Mouse (Mus musculus): Measurements from ENCODE around the gene Abcb8.

Gene Abcb8

DNA sequence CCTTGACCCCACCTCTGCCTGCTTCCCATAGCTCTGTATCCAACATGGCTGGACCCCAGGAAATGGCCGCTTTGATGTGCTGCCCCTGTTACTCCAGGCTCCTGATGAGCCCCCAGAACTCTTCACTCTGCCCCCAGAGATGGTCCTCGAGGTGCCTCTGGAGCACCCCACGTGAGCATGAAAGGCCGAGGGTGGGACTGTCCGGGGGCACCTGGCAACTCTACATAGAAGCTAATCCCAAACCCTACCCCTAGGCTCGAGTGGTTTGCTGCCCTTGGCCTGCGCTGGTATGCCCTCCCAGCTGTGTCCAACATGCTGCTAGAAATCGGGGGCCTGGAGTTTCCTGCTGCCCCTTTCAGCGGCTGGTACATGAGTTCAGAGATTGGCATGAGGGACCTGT, 23.7 kb upstream of the Abcb8 start:
- no peak for DNase-seq (ENCODE audit: low spot score)

DNA sequence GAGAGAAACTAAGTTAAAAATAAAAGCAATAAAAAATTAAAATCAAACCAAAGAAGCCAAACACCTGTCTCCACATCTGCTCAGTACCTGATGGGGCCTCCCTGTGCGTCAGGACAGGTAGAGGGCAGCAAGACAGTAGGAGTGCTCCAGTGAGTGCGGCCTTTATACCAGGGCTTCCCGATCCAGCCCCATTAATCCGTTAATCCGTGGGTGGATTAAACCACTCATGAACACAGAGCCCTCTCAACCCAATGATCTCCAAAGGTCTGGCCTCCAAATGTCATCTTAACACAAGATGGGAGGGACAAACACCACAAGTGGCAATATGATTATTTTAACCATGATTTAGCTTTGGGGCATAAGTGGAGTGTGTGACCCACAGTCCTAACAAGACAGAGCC, 19.7 kb upstream of the Abcb8 start:
- no peak for DNase-seq (ENCODE audit: low spot score)

DNA sequence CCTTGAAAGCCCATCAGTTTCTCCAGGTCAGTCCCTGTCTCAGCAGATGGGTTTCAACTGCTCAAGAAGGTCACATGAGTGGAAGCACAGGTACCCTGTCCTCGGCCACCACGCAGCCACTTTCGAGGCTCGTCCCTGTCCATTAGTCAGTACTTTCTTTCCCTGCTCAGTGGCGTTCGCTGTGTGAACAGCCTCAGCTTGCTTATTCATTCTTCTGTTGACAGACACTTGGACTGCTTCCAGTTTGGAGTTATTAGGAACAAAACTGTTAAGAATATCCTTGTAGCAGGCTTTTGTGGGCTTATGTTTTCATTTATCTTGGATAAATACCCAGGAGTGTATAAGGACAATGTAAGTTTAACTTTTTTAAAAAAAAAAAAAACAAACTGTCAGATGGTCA, 19.2 kb upstream of the Abcb8 start:
- no peak for DNase-seq (ENCODE audit: low spot score)

DNA sequence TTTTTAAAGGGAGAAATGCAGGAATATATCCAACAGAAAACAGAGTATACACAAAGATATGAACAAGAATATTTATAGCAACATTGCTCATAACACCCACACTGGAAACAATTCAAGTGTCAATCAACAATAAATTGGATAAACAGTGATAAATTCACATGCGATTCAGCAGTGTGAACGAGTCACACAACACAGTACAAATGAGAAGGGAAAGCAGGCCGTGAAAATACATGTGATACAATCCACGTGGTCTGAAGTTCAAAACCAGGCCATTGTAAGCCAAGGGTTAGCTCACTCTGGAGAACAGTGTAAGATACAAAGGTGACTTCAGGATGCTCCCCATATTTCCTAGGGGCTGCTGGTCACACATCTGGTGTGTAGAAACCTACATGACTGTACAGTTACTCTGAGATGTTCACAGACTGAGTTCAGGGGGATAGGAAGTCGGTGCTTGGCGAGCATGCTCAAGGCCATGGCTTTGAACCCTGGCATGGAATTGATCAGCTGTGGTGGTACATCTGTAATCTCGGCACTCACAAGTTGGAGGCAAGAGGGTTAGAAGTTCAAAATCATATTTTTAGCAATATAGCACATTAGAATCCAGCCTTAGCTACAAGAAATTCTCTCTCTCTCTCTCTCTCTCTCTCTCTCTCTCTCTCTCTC, 18.7 kb upstream of the Abcb8 start:
- DNase-seq (ENCODE audit: low spot score), result no peak

DNA sequence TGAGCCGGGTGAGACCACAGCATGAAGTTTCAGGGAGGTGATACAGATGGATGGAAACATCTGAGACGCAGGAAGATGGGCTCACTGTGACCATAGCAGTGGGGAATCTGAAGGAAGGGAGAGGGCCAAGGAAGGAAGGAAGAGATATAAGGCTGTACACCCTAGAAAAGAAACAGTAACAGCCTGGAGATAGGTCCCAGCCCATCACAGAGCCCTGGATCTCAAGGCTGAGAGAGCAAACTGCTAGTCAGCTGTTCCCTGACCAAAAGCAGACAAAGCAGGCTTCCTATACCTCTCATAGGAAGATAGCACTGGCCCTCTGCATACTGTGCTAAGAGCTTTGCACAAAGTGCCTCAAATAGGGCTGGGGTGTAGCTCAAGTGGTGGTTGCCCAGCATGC, 14.8 kb upstream of the Abcb8 start:
- no peak for DNase-seq (ENCODE audit: low spot score)

DNA sequence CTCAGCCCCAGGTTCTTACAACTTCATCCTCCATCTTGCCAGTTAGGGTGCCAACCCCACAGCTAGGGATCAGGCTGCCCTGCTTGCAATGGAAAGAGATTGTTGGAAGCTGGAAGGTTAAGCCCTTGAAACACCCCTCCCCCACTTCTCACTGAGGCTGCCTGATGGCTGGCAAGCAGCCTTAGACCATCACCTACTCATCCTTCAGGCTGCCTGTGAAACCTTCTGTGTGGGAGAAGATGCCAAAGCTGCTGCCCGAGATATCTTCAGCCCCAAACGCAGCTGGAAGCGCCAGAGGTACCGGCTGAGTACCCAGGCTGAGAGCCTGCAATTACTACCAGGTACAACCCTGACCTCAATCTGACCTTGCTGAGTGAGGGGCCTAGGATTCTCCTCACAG, 14.0 kb upstream of the Abcb8 start:
- DNase-seq (ENCODE audit: low spot score), result no peak

DNA sequence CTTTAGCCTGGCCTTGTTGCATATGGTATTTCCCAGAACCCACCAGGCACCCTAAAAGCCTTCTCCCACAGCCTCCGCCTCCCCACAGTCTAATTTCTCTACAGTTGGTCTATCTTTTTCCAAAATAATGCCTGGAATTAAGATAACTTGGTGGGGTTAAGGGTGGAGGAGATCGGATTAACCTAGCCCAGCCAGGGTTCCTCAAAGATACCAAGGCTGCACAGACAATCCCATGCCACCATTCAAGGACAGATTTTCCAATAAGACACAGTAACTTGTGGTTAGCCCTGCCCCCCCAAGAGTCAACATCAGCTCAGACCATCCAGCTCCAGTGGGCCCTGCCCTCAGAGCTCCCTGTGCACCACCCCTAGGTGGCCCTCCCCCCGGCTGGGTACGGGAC, 13.0 kb upstream of the Abcb8 start:
- DNase-seq (ENCODE audit: low spot score), result no peak

DNA sequence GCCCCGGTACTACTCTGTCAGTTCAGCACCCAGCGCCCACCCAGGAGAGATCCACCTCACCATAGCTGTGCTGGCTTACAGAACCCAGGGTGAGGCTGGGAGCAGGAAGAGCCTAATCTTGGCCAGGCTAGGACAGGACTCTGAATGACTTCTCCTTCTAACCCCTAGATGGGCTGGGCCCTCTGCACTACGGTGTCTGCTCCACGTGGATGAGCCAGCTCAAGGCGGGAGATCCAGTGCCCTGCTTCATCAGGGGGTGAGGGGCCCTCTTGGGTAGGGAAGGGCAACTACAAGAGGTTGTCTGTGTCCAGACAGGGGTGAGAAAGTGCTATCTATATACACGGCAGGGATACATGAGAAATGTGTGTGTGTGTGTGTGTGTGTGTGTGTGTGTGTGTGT, 12.0 kb upstream of the Abcb8 start:
- no peak for DNase-seq (ENCODE audit: low spot score)

DNA sequence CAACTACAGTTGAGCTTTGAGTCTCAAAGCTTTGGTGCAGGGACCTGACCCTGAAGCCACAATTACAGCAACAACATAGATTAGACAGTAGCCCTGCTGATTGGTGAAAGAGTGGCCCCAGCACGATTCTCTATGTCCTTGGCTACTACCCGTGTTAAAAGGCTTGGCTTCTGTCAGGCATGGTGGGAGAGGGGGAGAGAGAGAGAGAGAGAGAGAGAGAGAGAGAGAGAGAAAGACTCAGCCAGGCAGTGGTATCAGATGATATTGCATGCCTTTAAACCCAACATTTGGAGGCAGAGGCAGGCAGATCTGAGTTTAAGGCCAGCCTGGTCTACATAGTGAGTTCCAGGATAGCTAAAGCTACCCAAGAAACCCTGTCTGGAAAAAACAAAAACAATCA, 11.5 kb upstream of the Abcb8 start:
- DNase-seq (ENCODE audit: low spot score), result no peak

DNA sequence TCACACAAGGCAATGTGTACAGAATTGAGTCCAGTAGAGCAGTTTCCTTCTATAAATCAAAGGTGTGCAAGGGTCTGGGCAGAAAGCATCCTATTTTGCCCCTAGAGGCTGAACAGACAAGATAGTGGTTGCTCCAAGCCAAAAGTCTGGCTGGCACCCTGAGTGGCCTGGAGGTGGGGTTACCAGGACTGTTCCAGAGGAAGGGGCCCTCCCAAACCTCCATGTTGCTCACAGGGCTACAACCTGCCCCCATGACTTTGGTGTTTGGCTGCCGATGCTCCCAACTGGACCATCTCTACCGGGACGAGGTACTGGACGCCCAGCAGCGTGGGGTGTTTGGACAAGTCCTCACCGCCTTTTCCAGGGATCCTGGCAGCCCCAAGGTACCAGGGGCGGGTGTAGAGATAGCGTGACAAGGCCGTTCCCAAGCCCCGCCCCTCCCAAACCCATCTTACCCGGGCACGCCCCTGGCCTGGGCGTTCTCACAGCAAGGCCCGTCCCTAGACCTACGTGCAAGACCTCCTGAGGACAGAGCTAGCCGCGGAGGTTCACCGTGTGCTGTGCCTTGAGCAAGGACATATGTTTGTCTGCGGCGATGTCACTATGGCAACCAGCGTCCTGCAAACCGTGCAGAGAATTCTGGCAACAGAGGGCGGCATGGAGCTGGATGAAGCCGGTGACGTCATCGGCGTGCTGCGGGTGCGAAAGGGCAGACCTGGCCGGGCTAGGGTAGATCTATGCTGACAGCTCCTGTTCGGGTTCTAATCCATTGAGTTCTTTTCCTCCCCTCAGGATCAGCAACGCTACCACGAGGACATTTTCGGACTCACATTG, 10.2 kb upstream of the Abcb8 start:
- peak; percentile 93 for DNase-seq (ENCODE audit: low spot score)

DNA sequence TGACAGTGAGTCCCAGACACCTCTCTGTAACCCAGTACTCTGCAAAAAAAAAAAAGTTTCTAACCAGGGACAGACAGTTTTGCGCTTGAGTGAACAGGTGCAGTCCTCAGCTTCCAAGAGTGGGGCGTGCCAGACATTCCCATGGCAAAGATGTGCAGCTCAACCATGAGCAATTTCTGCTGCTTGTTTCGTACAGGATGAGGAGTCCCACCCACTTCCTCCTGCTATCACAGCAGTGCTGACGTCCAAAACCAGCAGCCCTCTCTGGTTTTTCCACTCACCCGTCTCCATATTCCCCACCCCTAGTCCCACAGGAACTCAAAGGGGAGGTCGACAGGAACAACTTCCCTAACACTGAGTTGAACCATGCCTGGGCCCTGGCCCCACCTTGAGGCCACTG, 9.1 kb upstream of the Abcb8 start:
- peak; percentile 50 for DNase-seq (ENCODE audit: low spot score)

DNA sequence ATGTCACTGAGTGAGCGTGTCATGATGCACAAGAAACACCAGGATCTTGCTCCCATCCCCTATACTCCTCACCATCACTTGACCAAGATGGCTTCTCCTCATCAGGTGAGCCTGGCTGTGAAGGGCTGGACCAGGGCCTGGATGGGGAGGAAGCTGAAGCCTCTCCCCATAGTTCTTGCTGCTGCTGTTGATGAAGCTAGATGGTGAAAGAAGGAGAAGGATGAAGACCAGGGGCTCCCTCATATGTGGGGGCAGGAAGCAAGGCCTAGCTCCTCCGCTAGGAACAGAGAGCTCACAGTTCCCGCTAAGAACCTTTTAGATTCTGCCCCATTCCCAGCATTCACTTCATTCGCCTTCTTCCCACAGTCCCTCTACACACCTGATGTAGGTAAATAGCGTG, 8.1 kb upstream of the Abcb8 start:
- DNase-seq (ENCODE audit: low spot score), result no peak

DNA sequence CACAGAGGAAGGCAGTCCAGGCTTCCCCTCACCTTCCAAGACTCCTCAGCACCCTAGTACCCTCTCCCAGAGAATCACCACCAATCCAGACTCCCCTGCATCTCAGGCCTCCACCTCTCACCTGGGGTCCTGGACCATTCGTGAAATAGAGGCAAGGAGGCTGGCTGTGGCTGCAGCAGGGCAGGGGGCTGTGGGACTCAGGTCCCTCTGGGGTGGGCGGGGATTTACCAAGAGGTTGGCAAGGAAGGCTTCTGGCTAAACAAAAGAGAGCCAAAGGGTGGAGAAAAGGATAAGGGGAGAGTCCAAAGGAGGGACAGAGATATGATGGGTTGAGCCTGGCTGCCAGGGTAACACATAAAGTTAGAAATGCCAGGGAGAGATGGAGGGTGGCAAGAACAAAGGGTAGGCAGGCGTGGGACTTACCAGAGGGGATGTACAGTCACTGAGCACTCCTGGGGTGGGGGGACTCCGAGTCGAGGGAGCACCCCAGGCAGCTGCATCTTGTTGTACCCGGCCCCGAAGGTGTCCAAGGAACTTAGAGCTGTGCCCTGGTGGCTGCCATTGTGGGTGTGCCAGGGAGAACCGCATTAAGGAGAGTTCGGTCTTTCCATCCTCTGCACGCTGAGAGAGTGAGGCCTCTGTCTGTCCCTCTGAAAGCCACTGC, 7.4 kb upstream of the Abcb8 start:
- DNase-seq (ENCODE audit: low spot score), result no peak

DNA sequence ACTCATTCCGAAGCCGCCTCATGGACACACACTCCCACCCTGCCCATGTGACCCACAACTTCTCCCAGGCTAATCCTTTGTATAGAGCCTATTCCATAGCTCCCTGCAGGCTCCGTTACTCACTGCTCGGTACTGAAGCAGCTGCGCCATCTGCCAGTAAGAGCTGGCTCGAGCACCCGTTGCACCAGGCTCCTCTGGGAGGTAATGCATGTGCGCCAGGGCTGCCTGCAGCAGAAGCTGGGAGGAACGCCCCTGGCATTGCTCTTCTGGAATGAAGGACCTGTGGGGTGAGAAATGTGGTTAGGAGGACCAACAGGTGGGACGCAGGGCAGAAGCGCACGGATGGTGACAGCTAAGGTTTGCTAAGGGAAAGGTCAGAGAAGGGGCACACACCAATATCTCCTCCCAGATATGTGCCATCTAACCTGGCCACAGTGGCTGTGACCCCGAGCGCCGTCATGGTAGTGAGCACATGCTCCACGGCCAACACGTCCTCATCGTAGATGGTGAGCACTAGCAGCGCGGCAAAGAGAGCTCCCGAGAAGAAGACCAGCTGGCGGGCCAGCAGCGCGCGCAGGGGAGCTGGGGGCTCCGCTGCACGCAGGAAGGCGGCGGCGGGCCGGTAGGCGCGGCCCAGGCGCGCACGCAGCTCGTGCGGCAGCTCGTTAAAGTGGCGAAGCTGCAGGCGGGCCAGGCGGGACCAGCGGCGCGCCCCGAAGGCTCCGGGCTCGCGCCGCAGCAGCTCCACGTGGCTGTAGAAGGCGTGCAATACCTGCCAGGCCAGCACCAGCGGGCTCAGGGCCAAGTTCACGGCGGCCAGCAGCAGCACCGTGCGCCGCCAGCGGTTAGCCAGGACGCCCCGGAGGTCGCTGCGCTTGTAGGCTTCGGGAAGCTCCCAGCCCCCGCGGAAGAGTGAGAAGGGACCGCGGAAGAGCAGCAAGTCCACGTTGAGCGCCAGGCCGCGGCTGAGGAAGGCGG, 5.9 kb upstream of the Abcb8 start:
- DNase-seq (ENCODE audit: low spot score), result peak; percentile 47

DNA sequence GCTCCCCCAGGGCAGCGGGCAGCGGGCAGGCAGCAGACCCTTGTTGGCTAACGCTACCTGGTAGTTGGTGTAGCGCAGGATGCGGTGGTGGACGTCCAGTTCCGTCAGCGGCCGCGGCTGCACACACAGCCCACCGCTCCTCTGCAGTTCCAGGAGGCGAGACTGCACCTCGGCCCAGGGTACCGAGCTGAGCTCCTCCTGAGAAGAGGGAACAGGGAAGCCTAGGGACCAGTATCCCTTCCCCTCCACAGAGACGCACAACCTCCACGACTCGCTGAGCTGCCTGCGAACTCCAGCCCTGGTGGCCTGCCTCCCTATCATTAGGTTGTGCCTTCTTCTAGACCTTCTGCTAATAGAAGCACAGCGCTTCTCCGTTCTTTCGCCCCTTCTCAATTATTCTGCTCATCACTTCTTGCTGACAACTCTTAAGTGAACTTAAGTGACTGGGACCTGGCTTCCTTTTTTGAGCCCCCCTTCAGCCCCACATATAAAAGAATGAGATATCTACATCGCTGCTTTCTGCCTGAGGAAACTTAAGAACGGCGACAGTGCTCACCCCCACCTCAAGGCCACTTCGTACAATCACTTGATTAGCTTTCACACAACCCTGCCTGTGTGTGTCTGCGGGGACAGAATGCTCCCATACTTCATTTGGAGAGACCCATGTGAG, 5.1 kb upstream of the Abcb8 start:
- DNase-seq (ENCODE audit: low spot score), result no peak

DNA sequence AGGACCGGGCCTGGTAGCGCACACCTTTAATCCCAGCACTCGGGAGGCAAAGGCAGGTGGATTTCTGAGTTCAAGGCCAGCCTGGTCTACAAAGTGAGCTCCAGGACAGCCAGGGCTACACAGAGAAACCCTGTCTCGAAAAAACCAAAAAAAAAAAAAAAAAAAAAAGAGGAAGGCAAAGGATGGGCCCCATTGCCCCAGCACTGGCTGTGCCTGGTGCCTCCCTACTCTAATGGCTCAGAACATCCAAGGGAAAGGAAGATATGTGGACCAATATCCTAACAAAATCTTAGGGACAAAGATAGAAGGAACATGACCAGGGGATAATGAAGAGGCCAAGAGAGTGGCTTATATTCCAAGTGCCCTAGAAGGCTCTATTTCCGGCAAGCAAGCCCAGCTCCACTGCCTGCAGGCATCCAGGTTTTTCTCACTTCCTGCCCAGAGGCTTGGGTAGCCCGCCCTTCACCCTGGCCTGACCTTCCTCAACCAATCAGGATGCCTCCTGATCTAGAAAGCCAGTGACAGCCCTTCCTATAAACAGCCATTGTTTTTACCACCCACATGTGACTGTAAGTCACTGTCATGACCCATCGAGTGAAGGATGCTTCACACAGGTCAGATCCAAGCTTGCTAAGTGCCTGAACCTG, 4.3 kb upstream of the Abcb8 start:
- DNase-seq (ENCODE audit: low spot score), result peak; percentile 58

DNA sequence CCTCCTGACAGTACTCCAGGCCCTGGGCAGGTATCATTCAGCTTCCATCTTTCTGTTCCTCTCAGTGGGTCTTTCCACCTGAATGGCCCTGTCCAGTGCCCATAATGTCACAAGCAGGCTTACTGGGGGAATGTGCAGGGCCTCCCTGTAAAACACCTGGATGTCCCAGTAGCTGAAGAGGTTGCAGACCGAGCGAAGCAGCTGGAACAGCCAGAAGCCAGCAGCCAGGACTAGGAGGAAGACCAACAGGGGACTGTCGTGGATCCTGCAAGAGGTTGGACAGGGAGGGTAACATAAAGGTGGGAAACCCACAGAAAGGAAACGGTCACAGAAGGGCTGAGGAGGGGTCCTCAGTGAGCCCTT, 3.8 kb upstream of the Abcb8 start:
- DNase-seq (ENCODE audit: low spot score), result no peak

DNA sequence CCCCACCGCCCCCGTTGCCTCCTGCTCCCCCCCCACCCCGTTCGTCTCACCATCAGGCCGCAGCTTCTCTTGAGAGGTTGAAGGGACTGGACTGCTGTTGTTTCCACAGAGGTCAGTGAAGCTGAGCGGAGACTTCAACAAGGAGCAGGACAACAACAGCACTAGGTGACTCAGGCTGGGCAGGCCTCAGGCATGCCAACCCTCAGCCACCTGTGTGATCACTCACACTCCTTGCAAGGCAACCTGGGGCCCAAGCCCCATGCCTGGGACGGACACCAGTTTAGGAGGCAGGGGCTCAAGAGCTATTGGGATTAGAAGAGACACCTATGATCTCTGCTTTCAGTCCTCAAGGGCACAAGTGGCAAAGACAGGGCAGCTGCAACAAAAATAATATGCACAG, 1.6 kb upstream of the Abcb8 start, which contains the start of gene Atg9b:
Atg9b (minus strand) TSS at position 280 of the 400 bp plus-strand sequence.
- DNase-seq (ENCODE audit: low spot score), result no peak

DNA sequence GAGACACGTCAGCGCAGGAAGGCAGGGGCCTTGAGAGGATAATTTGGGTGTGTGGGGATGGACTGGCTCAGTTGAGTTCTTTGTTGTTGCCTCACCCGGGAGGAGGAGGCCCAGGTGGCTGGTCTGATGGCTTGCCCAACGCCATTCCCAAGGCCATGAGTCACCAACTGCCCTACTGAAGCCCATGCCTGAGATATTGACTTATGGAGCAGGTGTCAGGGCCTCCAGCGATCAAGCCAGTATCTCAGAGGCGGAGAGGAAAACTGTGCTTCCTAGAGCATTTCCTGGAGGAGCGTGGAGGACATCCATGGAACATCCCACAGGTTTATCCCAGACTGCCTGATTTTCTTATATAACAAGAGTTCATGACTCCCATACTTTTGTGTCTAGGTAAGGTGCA, 739 bp upstream of the Abcb8 start:
- DNase-seq (ENCODE audit: low spot score), result no peak

DNA sequence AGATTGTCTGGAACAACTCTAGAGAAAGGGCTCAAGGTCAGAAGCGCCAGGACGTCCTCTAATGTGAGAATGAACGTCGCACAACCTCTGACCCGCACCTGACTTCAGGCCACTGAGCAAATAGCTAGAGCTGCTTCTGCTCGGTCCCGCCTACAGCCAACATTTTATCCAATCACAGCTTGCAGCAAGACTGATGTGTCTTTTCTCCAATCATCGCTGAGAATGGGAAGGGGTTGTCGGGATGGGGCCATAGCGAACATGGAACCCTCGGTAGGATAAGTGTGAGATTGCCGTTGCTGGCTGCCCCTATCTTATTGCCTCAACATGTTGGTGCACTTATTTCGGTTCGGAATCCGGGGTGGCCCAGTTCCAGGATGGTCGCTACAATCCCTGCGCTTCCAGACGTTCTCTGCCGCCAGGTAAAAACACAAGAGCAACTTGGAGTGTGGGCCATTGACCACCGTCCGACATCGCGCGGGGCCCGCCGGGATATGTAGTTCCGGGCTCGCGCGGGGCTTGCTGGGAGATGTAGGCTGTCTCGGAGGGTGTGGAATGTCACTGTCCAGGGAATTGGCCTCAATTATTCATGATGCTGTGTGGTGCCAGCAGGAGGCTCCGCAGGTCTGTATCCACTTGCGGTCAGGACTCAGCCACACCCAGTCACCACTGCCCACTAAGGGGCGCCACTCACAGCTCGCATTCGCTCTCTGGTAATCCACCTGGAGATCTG, 867 bp downstream of the Abcb8 start:
- DNase-seq (ENCODE audit: low spot score), result peak; percentile 98

All from lung, postnatal 25 days (tissue).